Mouse (Mus musculus) forebrain, embryonic 16.5 days (tissue): ENCODE data around the gene Olfr1423. TPM values are rescaled to one million over a fixed set of nuclear protein-coding genes. Genes with fewer than 3 reads are reported as not detected.

Experiments
- polyA plus RNA-seq: library from polyadenylated mRNA; unstranded; fragments of >200 nt; fragmentation: Nextera tagmentation; extraction: Ambion mirVana; gene quantifications from 2 replicates; pipeline ENCODE4 v1.2.1, GENCODE M21; 2015

The Olfr1423 gene
- polyA plus RNA-seq, 1 experiment from 2014 or later = not detected

Other genes with a start within 250 kb of the Olfr1423 start
- 10.5 and 14.9 TPM in 2 replicates for gene Stx3, start 221.9 kb downstream of the Olfr1423 start, polyA plus RNA-seq
- not detected in 2 replicates for gene Olfr1417, start 202.1 kb downstream of the Olfr1423 start, polyA plus RNA-seq
- not detected in 2 replicates for gene Olfr1418, start 180.3 kb downstream of the Olfr1423 start, polyA plus RNA-seq
- not detected in 2 replicates for gene Olfr1419, start 166.2 kb downstream of the Olfr1423 start, polyA plus RNA-seq
- gene Olfr1420, start 154.8 kb downstream of the Olfr1423 start, polyA plus RNA-seq = not detected in 2 replicates
- 20.2 and 20.3 TPM in 2 replicates for gene Patl1, start 128.9 kb downstream of the Olfr1423 start, polyA plus RNA-seq
- 4.1 and 4.3 TPM in 2 replicates for gene Osbp, start 75.4 kb downstream of the Olfr1423 start, polyA plus RNA-seq
- gene Olfr1424, start 21.4 kb upstream of the Olfr1423 start, polyA plus RNA-seq = not detected in 2 replicates
- not detected in 2 replicates for gene Olfr1425, start 36.4 kb upstream of the Olfr1423 start, polyA plus RNA-seq
- not detected in 2 replicates for gene Olfr1426, start 50.7 kb upstream of the Olfr1423 start, polyA plus RNA-seq
- gene Olfr1427, start 62.0 kb upstream of the Olfr1423 start, polyA plus RNA-seq = not detected in 2 replicates
- not detected in 2 replicates for gene Olfr1428, start 74.6 kb upstream of the Olfr1423 start, polyA plus RNA-seq
- not detected in 2 replicates for gene Olfr76, start 81.9 kb upstream of the Olfr1423 start, polyA plus RNA-seq
- gene Olfr1555-ps1, start 128.8 kb upstream of the Olfr1423 start, polyA plus RNA-seq = not detected in 2 replicates
- not detected in 2 replicates for gene Olfr1431, start 159.3 kb upstream of the Olfr1423 start, polyA plus RNA-seq
- not detected in 2 replicates for gene Olfr1432, start 191.3 kb upstream of the Olfr1423 start, polyA plus RNA-seq
- not detected in 2 replicates for gene Olfr262, start 200.3 kb upstream of the Olfr1423 start, polyA plus RNA-seq
- gene Olfr235, start 219.7 kb upstream of the Olfr1423 start, polyA plus RNA-seq = not detected in 2 replicates
- gene Olfr1434, start 238.5 kb upstream of the Olfr1423 start, polyA plus RNA-seq = not detected in 2 replicates